Mouse (Mus musculus) neural tube, embryonic 13.5 days (tissue): ENCODE measurements at regions not wholly inside any gene's neighbourhood (a gene's known extent, or its start where the extent isn't known, plus 50 kb on each side); places are given as distances from the start of the nearest gene placed in this dataset.
A peak's percentile ranks its signal among the peaks of the same experiment; 100 is the strongest.

Experiments
- ATAC-seq: fragments of 200-750 bp; cut with Nextera tagmentation; 2 replicates; pipeline ENCODE4 v1.8.0; 2017; ENCODE audit warnings: low read depth, mild to moderate bottlenecking, moderate TSS enrichment, moderate library complexity
- H3K27ac ChIP-seq: fragments of 300-500 bp; sonication (generic); replicated peaks from 2 replicates; pipeline ENCODE4 v1.5.1; 2015; ENCODE audit warnings: moderate library complexity, mild to moderate bottlenecking, inconsistent platforms
- H3K27me3 ChIP-seq: fragments of 300-500 bp; sonication (generic); 2 replicates; pipeline ENCODE4 v1.6.1; 2015; ENCODE audit warnings: mild to moderate bottlenecking, inconsistent platforms
- H3K36me3 ChIP-seq: fragments of 300-500 bp; sonication (generic); 2 replicates; pipeline ENCODE4 v1.6.1; 2015; ENCODE audit warnings: mild to moderate bottlenecking, inconsistent platforms
- H3K4me1 ChIP-seq: fragments of 300-500 bp; sonication (generic); replicated peaks from 2 replicates; pipeline ENCODE4 v1.6.1; 2015; ENCODE audit warnings: inconsistent platforms
- H3K4me2 ChIP-seq: fragments of 300-500 bp; sonication (generic); 2 replicates; pipeline ENCODE4 v1.6.1; 2015; ENCODE audit warnings: inconsistent platforms, mild to moderate bottlenecking, moderate library complexity
- H3K4me3 ChIP-seq: fragments of 300-500 bp; sonication (generic); 2 replicates; pipeline ENCODE4 v1.5.1; 2015; ENCODE audit warnings: mild to moderate bottlenecking, inconsistent platforms
- H3K9ac ChIP-seq: fragments of 300-500 bp; sonication (generic); 2 replicates; pipeline ENCODE4 v1.6.1; 2015; ENCODE audit warnings: moderate library complexity, mild to moderate bottlenecking, inconsistent platforms
- H3K9me3 ChIP-seq: fragments of 300-500 bp; sonication (generic); 2 replicates; pipeline ENCODE4 v1.6.1; 2016; ENCODE audit warnings: inconsistent platforms
- WGBS: fragments of 180-500 bp; shearing (Covaris S2); methylation state at CpG from one replicate; pipeline ENCODE4 v1.1.7; 2015; 5-methylcytosine and 5-hydroxymethylcytosine counted together

DNA sequence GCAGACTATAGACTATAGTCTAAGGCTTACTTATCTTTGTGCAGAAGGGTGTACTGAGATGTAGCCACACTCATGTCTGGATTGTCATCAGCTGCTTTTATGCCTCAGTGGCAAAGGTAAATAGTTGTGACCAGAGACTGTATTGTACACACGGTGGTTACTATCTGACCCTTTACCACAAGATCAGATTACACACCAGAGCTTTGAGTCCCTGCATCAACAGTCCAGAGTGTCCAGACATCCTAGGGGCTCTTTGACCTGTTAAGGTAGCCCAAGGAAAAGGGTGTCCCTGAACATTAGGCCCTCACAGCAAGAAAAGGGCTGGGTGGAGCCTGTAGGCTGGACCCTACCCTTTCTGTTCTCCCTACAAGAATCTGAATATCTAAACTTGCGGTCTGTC is 436.4 kb downstream of the Fut8 start:
- no peak overlapping the region for H3K9ac ChIP-seq
- H3K36me3 ChIP-seq: no peaks in the 10 kb centered on the region
- no peak overlapping the region for H3K4me2 ChIP-seq
- no peak for ATAC-seq
- no peak overlapping the region for H3K27ac ChIP-seq
- no peaks in the 10 kb centered on the region for H3K27me3 ChIP-seq
- H3K9me3 ChIP-seq: no peaks in the 10 kb centered on the region
- 78% methylated on average over 2 of the region's 2 CpGs for WGBS
- peaks cover 8% of the 10 kb centered on the region for H3K4me1 ChIP-seq
- no peak overlapping the region for H3K4me3 ChIP-seq

DNA sequence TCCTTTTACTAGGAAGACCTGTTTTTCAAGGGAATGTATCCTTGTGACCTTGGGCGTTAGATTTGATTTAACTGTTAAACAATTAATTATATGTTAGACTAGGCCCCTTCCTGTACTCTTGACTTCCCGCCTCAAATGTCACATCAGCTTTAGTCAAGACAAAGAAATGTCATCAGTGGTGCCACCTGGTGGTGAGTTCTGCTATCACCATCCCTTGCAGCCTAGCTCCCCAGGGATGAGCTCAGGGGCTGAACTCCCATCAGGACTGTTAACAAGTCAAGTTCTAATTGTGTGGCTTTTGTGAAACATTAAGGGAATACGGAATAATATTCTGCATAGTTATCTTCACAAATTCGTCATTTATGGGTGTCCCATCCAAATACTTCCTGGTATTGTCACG is 436.8 kb downstream of the Fut8 start:
- Histone ChIP-seq H3K36me3 (no peaks in the 10 kb centered on the region), H3K4me1 (peaks cover 8% of the 10 kb centered on the region), H3K4me2 (no peak overlapping the region), H3K9me3 (no peaks in the 10 kb centered on the region), H3K27ac (no peak overlapping the region), H3K27me3 (no peaks in the 10 kb centered on the region), H3K4me3 (no peak overlapping the region), H3K9ac (no peak overlapping the region)
- WGBS: 68% methylated on average over 5 of the region's 5 CpGs
- no peak for ATAC-seq

DNA sequence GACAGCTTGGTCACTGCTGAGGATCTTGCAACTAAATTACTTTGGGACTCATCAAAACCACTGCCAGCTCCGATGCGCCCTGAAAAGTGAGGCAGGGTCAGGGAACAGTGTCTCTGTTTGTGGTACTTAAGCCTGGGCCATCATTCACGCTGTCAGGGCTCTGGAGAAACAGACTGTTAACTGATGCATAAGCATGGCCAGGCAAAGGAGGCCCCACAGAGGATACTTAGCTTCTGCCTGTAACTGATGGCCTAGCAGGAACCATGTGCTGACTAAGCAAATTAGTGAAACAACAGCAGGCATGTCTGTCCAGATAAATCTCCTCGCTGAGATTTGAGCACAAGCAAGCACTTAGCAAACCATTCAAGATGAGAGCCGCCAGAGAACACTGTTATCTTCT is 440.1 kb downstream of the Fut8 start:
- H3K4me3 ChIP-seq: no peak overlapping the region
- WGBS: 37% methylated on average over 5 of the region's 5 CpGs
- no peak overlapping the region for H3K4me2 ChIP-seq
- H3K27me3 ChIP-seq: no peaks in the 10 kb centered on the region
- no peaks in the 10 kb centered on the region for H3K9me3 ChIP-seq
- H3K4me1 ChIP-seq: peaks cover 8% of the 10 kb centered on the region
- H3K27ac ChIP-seq: no peak overlapping the region
- no peaks in the 10 kb centered on the region for H3K36me3 ChIP-seq
- no peak overlapping the region for H3K9ac ChIP-seq
- peak; percentile 61; the same call in 1 of the 2 replicates for ATAC-seq

DNA sequence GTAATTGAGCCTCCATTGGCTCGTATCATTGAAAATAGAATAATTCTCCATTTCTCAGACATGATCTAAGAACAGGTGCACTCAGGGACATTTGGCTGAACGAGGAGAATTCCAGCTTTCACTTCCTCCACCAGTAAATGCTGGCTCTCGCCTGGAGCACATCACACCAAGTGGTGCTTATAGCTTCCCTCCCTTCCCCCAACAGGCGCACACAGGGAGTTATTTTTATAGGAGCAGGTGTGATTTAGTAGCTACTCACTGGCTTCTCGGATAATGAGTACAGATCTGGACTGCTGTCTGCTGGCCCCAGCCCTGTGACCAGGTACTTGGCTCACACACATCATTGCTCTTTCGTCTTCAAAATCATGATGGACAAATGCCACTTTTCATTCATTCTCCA is 456.2 kb downstream of the Fut8 start:
- no peak overlapping the region for H3K9ac ChIP-seq
- WGBS: 55% methylated on average over 6 of the region's 6 CpGs
- H3K4me3 ChIP-seq: no peak overlapping the region
- ATAC-seq: no peak
- peaks cover 13% of the 10 kb centered on the region for H3K4me1 ChIP-seq
- no peaks in the 10 kb centered on the region for H3K27me3 ChIP-seq
- no peaks in the 10 kb centered on the region for H3K36me3 ChIP-seq
- no peak overlapping the region for H3K27ac ChIP-seq
- H3K4me2 ChIP-seq: no peak overlapping the region
- H3K9me3 ChIP-seq: no peaks in the 10 kb centered on the region

DNA sequence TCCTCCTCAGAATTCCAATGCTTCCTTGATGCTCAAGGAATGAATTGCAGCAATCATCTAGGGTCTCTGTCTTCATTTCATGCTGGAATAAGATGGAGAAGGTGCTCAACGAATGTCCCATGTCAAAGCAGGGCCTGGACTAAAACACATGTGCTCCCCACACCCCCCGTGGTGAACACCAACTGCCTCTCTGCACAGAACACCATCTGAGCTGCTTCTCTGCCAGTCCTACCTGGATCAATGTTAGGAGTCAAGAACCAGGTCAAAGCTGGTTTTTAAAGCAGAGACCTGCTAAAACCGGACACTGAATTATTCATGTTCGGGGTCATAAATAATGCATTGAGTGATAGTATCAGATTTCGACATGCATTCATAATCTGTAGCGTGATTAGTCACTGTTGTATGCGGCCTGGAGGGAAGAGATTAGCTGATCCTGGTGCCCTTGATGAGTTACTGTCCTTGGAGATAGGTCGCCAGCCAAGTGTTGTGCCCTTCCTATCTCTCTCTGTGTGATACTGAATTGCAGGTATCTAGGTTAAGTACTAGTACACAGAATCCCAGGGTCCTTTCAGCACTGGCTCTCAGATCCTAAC is 458.2 kb downstream of the Fut8 start:
- peaks cover 24% of the 10 kb centered on the region for H3K4me1 ChIP-seq
- H3K9me3 ChIP-seq: no peaks in the 10 kb centered on the region
- H3K4me2 ChIP-seq: no peak overlapping the region
- H3K27ac ChIP-seq: no peak overlapping the region
- WGBS: 73% methylated on average over 8 of the region's 8 CpGs
- no peak overlapping the region for H3K4me3 ChIP-seq
- no peak for ATAC-seq
- no peaks in the 10 kb centered on the region for H3K36me3 ChIP-seq
- no peaks in the 10 kb centered on the region for H3K27me3 ChIP-seq
- H3K9ac ChIP-seq: no peak overlapping the region

DNA sequence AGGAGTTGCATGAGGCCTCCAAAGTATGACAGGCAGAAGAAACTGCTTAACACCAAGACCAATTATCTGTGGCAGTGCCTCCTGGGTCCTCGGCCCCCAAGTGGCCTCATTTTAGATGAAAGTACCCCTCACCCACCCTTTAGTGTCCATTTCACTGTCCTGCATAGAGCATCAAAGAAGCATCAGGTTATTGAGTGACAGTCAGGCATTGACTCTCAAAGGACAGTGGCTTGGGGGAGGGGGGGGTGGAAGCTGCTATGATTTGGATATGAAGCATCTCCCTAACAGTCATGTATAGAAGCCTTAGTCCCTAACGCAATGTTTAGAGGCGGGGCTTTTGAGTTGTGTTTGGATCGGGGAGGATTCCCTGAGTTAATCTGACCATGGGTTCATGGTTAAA is 458.7 kb downstream of the Fut8 start:
- Histone ChIP-seq H3K36me3 (no peaks in the 10 kb centered on the region), H3K9me3 (no peaks in the 10 kb centered on the region), H3K27me3 (no peaks in the 10 kb centered on the region), H3K9ac (no peak overlapping the region), H3K4me3 (no peak overlapping the region), H3K27ac (no peak overlapping the region), H3K4me1 (peaks cover 24% of the 10 kb centered on the region), H3K4me2 (no peak overlapping the region)
- 83% methylated on average over 4 of the region's 4 CpGs for WGBS
- ATAC-seq: no peak

DNA sequence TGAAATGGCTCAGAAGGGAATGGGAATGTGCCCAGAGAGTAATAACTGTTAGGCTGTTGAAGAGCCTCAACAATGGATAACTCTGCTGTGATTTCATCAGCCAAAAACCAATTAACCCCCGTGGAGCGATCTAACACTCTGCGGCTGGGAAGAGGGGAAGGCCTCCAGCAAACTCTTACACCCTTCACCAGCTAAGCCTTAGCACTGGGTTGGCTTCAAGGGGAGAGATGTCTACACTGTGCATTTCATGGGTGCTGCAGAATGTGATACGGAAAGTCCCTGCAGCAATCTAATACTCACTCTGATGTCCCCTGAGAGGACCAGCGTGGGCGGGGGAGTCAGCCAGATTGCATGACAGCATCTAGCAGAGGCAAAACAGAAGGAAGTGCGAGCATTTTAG is 460.2 kb downstream of the Fut8 start:
- WGBS: 60% methylated on average over 7 of the region's 7 CpGs
- H3K4me2 ChIP-seq: no peak overlapping the region
- H3K27me3 ChIP-seq: no peaks in the 10 kb centered on the region

DNA sequence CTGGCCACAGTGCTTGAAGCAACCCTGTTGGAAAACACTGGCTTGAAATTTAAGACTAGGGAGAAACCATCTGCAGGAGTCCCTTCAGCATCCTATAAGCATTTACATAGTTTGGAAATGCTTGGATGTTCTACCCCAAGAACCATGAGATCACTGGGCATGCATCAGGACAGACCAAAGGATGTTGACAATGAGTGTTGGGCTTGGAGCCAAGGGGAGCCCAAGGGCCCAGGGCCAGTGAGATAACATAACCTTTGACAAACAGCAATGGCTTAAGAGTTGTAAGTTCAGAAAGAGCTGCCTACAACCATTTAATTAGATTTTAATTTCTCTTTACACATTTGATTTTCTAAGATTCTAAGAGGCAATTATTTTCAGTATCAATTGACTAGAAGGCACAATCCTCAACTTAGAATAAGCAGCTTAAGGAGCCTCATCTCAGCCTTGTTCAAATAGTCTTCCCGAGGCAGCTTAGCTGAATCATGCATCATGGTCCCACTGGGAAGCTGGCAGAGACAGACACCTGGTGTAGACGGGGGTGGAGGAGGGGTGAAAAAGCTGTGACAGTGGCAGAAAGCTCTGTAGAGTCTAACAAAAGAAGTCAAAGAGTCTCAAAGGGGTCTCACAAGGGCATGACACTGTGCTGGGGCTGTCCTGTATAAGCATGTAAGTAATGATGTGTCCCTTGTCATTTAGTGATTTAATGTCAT is 462.1 kb downstream of the Fut8 start:
- Histone ChIP-seq H3K4me3 (no peak overlapping the region), H3K27me3 (no peaks in the 10 kb centered on the region), H3K27ac (no peak overlapping the region), H3K4me2 (no peak overlapping the region), H3K36me3 (no peaks in the 10 kb centered on the region), H3K9ac (no peak overlapping the region), H3K4me1 (peaks cover 19% of the 10 kb centered on the region), H3K9me3 (no peaks in the 10 kb centered on the region)
- 23% methylated on average over 2 of the region's 2 CpGs for WGBS
- ATAC-seq: no peak

More for the DNA sequence above, 460.2 kb downstream of the Fut8 start:
- Histone ChIP-seq H3K27ac (no peak overlapping the region), H3K4me1 (peaks cover 24% of the 10 kb centered on the region), H3K9ac (no peak overlapping the region), H3K36me3 (no peaks in the 10 kb centered on the region), H3K9me3 (no peaks in the 10 kb centered on the region), H3K4me3 (no peak overlapping the region)
- 0 out of 2 replicates have a peak, but pooled peaks have one; percentile 27 for ATAC-seq

DNA sequence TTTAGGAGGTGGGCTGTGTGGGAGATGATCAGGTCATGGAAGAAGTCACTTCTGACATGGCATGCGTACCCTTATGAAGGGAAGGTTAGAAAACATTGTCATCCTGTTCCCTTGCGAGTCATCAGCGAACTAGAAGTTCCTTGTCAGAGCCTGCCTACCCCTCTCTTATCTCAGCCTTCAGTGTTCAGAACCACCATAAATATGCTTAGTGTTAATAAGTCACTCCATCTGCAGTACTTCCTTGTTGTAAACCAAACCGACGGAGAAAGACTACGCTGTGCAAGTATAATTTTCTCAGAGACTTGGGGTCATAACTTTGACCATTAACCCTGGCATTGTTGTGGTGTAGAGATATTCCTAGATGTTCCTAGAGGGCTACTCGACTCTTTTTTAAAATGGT is 477.6 kb downstream of the Fut8 start:
- WGBS: 77% methylated on average over 7 of the region's 7 CpGs
- H3K4me2 ChIP-seq: no peak overlapping the region
- ATAC-seq: no peak
- H3K4me1 ChIP-seq: peaks cover 10% of the 10 kb centered on the region
- no peak overlapping the region for H3K9ac ChIP-seq
- H3K27ac ChIP-seq: 0 out of 2 replicates have a peak overlapping the region, but pooled peaks have one; percentile 38
- no peak overlapping the region for H3K4me3 ChIP-seq
- H3K27me3 ChIP-seq: no peaks in the 10 kb centered on the region
- H3K9me3 ChIP-seq: peaks cover 6% of the 10 kb centered on the region; the same call in 1 of the 2 replicates
- H3K36me3 ChIP-seq: no peaks in the 10 kb centered on the region

DNA sequence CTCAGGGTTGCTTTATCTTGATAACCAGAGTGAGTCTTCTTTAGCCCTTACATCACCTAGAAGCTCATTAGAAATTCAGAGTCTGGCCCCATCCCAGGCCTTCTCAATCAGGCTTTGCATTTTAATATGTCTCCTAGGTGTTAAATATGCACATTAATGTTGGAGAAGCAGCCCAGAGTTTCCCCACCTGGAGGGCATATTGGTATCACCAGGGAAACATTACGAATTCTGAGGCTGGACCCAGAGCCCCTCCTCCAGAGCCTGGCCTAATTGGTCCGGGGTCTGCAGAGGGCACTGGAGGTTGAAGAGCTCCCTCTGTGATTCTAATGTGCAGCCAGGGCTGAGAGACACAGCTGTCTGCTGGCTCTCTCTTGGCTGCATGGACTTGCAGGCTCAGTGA is 478.1 kb downstream of the Fut8 start:
- no peak overlapping the region for H3K4me3 ChIP-seq
- H3K4me1 ChIP-seq: peaks cover 10% of the 10 kb centered on the region
- WGBS: 10% methylated on average over 2 of the region's 2 CpGs
- H3K27me3 ChIP-seq: no peaks in the 10 kb centered on the region
- peaks cover 6% of the 10 kb centered on the region; the same call in 1 of the 2 replicates for H3K9me3 ChIP-seq
- H3K9ac ChIP-seq: no peak overlapping the region
- ATAC-seq: peak; percentile 71; the same call in 1 of the 2 replicates
- no peak overlapping the region for H3K4me2 ChIP-seq
- H3K27ac ChIP-seq: peak overlapping the region; percentile 38; the same call in 1 of the 2 replicates
- H3K36me3 ChIP-seq: no peaks in the 10 kb centered on the region

DNA sequence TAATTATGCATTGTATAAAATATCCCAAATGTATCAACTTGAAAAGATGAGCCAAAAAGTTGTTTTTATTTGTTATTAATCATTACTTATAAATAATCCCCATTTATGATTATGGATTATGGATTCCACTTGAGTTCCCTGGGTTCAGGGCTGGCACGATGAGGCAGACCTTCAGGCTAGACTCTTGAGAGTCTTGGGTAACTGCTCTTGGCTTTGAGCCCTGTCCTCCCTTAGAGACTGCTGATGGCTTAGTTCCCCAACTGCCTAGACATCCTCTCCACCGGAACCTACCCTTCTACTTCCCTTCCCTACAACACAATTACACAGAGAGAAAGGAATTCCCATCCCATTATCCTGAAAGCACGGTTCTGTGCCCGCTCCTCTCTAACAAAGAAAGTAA is 466.3 kb upstream of the Gm6657 start:
- Histone ChIP-seq H3K4me1 (no peaks in the 10 kb centered on the region), H3K27ac (no peak overlapping the region), H3K36me3 (no peaks in the 10 kb centered on the region), H3K4me2 (no peak overlapping the region), H3K27me3 (no peaks in the 10 kb centered on the region), H3K4me3 (no peak overlapping the region), H3K9me3 (no peaks in the 10 kb centered on the region), H3K9ac (no peak overlapping the region)
- ATAC-seq: no peak
- 51% methylated on average over 4 of the region's 4 CpGs for WGBS

DNA sequence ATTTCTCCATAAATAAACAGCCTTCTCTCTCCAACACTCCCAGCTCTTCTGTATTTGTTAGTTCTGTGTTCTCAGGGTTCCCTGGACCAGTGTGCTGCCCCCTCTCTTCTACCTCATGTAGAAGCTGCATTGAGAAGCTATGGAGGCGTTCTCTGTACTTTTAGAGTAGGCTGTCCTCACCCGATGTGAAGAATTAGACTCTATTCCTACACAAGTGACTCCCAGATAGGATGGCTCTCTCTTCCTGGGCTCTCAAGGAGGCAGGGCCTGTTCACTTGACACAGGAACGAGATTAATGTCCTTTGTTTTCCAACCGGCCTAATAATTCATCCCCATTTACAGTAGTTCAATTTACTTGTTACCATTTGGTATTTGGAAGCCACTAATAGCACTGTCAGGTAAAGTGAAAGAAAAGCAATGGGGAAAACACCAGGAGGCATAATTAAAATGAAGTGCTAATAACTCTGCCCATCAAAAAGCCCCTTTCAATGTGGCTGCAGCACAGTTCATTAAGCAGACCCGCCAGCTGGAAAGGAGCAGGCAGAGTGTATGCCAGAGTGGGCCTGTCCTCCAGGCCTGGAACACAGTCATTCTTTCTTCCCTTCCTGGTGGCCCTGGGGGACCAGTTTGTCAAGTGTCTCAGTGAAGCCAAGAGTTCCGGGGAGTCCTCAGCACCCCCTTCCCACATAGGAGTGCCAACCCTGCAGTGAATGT is 454.8 kb upstream of the Gm6657 start:
- no peaks in the 10 kb centered on the region for H3K36me3 ChIP-seq
- no peak overlapping the region for H3K4me2 ChIP-seq
- 26% methylated on average over 6 of the region's 6 CpGs for WGBS
- H3K4me3 ChIP-seq: no peak overlapping the region
- peak; percentile 84 for ATAC-seq
- peaks cover 13% of the 10 kb centered on the region for H3K4me1 ChIP-seq
- H3K27me3 ChIP-seq: no peaks in the 10 kb centered on the region
- H3K9me3 ChIP-seq: no peaks in the 10 kb centered on the region
- H3K27ac ChIP-seq: peak overlapping the region; percentile 49; the same call in 1 of the 2 replicates
- H3K9ac ChIP-seq: no peak overlapping the region
